Mouse (Mus musculus) lung, embryonic 14.5 days (tissue): ENCODE measurements around the gene Ethe1. TPM values are rescaled to one million over a fixed set of nuclear protein-coding genes. Genes with fewer than 3 reads are reported as not detected.

Experiments
- ATAC-seq: fragments of 200-750 bp; cut with Nextera tagmentation; 2 replicates; pipeline ENCODE4 v1.8.0; 2017; ENCODE audit warnings: mild to moderate bottlenecking, moderate TSS enrichment, moderate library complexity; ENCODE audit not compliant: insufficient read depth
- DNase-seq: peaks from one replicate; pipeline ENCODE4 v3.0.0-alpha.2; 2015
- H3K27ac ChIP-seq: fragments of 300-500 bp; sonication (generic); 2 replicates; pipeline ENCODE4 v1.5.1; 2014; ENCODE audit warnings: low read depth, mild to moderate bottlenecking, moderate library complexity
- H3K27me3 ChIP-seq: fragments of 300-500 bp; sonication (generic); 2 replicates; pipeline ENCODE4 v1.6.1; 2014; ENCODE audit warnings: low read length, control low read depth; ENCODE audit not compliant: insufficient read depth
- H3K36me3 ChIP-seq: fragments of 300-500 bp; sonication (generic); 2 replicates; pipeline ENCODE4 v1.6.1; 2014; ENCODE audit warnings: control low read depth; ENCODE audit not compliant: insufficient read depth
- H3K4me1 ChIP-seq: fragments of 300-500 bp; sonication (generic); 2 replicates; pipeline ENCODE4 v1.6.1; 2014; ENCODE audit warnings: antibody characterized with exemption, control low read depth; ENCODE audit not compliant: insufficient read depth
- H3K4me2 ChIP-seq: fragments of 300-500 bp; sonication (generic); 2 replicates; pipeline ENCODE4 v1.6.1; 2014; ENCODE audit warnings: mild to moderate bottlenecking
- H3K4me3 ChIP-seq: fragments of 300-500 bp; sonication (generic); 2 replicates; pipeline ENCODE4 v1.5.1; 2014; ENCODE audit warnings: low read depth, low read length
- H3K9ac ChIP-seq: fragments of 300-500 bp; sonication (generic); 2 replicates; pipeline ENCODE4 v1.6.1; 2014
- H3K9me3 ChIP-seq: fragments of 300-500 bp; sonication (generic); 2 replicates; pipeline ENCODE4 v1.6.1; 2016; ENCODE audit warnings: low read depth, low read length, control low read depth
- CTCF ChIP-seq: IDR thresholded peaks from 2 replicates; pipeline ENCODE4 v1.5.1; 2016; ENCODE audit warnings: antibody characterized with exemption, low read depth
- WGBS: fragments of 180-500 bp; shearing (Covaris S2); extraction: QIAGEN DNeasy Blood & Tissue Kit; methylation state at CpG from one replicate; pipeline ENCODE4 v1.1.7; 2014; 5-methylcytosine and 5-hydroxymethylcytosine counted together
- polyA plus RNA-seq: library from polyadenylated mRNA; unstranded; fragments of >200 nt; fragmentation: Nextera tagmentation; extraction: Ambion mirVana; gene quantifications from 2 replicates; pipeline ENCODE4 v1.2.1, GENCODE M21; 2014

Ethe1 gene
- 26.5 and 26.7 TPM in 2 replicates for polyA plus RNA-seq

DNA sequence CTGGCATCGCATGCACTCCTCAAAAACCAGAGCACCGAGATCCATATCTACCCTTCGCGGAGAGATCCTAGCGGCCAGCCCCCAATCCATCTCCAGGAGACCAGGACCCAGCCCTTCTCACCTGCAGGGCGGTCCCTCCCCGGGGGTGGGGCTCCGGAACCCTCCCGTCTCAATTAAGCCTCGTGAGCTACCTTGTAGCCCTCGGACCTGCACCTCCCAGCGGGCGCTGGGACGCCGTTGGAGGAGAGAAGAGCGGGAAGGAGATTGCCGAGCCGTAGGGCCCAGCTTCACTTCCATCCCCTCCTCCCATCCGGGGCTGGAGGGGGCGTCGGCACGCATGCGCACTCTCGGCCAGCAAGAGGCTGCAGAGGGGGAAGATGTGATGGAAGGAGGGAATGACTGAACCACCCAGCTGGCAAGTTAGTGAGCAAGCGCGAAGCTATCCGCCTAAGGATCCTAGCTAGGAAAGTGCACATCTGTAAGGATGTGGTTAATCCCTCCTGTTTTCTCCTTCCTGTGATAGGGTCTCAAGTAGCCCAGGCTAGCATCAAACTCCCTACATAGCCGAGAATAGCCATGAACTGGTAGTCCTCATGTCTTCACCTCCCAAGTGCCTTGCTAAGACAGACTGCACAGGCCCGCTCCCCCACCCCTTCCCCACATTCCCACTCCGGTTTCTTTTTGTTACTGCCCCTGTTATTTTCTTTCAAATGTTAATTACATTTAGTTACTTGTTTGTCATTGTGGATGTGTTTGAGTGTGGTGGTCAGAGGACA is at the start of gene Ethe1, which contains the start of gene Zfp575:
Gene Ethe1 (plus strand): TSS at position 214 of the 776 bp plus-strand sequence.
Gene Zfp575 (minus strand): TSS at position 312 of the 776 bp plus-strand sequence.
- H3K4me3 ChIP-seq: peak within 1 kb of the TSS; percentile 47
- peak; percentile 85 for DNase-seq
- peak; percentile 50 for ATAC-seq
- H3K36me3 ChIP-seq: no peaks in the 10 kb centered on the region
- peaks cover 4% of the 10 kb centered on the region; the same call in 1 of the 2 replicates for H3K4me1 ChIP-seq
- TF ChIP-seq CTCF: no peak
- peak within 1 kb of the TSS; percentile 60 for H3K9ac ChIP-seq
- WGBS: 7% methylated on average over 30 of the region's 30 CpGs
- no peaks in the 10 kb centered on the region; the same call in 1 of the 2 replicates for H3K9me3 ChIP-seq
- H3K4me2 ChIP-seq: peak within 1 kb of the TSS; percentile 82
- peak within 1 kb of the TSS; percentile 36; the same call in 1 of the 2 replicates for H3K27ac ChIP-seq
- H3K27me3 ChIP-seq: peaks cover 24% of the 10 kb centered on the region

DNA sequence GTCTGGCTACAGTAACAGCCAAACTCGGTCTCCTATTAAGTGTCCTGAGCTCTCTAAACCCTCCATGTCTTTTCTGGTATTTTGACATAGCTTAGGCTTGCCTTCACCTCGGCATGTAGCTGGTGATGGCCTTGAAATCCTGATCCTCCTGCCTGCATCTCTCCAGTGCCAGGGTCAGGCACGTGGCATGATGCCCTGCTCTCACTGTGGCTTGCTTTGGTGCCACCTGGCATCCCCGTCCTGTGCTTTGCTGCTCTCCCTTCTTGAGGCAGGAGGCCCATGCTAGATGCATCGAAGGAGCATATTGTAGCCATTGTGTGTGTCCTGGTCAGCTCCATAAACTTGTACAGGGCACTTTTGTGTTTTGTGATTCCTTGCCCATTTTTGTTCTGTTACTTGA is 49.8 kb upstream of the Ethe1 start:
- ATAC-seq: no peak
- Histone ChIP-seq H3K4me1 (no peaks in the 10 kb centered on the region), H3K4me3 (no peak overlapping the region), H3K27ac (no peak overlapping the region), H3K36me3 (peaks cover 33% of the 10 kb centered on the region), H3K9me3 (no peaks in the 10 kb centered on the region), H3K9ac (no peak overlapping the region), H3K27me3 (no peaks in the 10 kb centered on the region), H3K4me2 (no peak overlapping the region)
- WGBS: 73% methylated on average over 5 of the region's 5 CpGs
- DNase-seq: no peak
- TF ChIP-seq CTCF: no peak

DNA sequence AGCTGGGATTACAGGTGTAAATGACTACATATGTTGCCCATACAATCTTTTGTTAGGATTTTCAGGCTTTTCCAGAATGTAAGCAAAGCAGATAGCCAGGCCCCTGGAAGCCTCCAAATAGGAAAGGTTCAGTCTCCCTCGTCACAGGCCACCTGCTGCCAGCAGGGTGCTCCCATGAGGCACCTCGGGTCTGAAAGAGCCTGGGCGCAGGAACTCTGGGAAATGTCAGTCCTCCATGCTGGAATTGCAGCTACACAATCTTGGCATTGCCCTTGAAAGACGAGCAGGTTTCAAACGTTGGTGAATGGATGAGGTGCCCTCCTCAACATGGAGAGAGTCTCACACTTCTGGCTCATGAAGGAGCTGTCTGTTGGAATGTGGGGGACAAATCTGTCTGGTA is 49.2 kb upstream of the Ethe1 start:
- no peak overlapping the region for H3K4me2 ChIP-seq
- no peaks in the 10 kb centered on the region for H3K27me3 ChIP-seq
- DNase-seq: no peak
- H3K9ac ChIP-seq: no peak overlapping the region
- peaks cover 30% of the 10 kb centered on the region for H3K36me3 ChIP-seq
- H3K9me3 ChIP-seq: no peaks in the 10 kb centered on the region
- no peak for ATAC-seq
- WGBS: 43% methylated on average over 5 of the region's 5 CpGs
- no peaks in the 10 kb centered on the region for H3K4me1 ChIP-seq
- TF ChIP-seq CTCF: no peak
- no peak overlapping the region for H3K27ac ChIP-seq
- no peak overlapping the region for H3K4me3 ChIP-seq

GRCm38 (mm10) chr7:24538701-24539100 is 48.6 kb upstream of the Ethe1 start:
- Histone ChIP-seq H3K36me3 (peaks cover 24% of the 10 kb centered on the region), H3K4me1 (no peaks in the 10 kb centered on the region), H3K4me2 (no peak overlapping the region), H3K4me3 (no peak overlapping the region), H3K27me3 (no peaks in the 10 kb centered on the region), H3K9ac (no peak overlapping the region), H3K9me3 (no peaks in the 10 kb centered on the region), H3K27ac (no peak overlapping the region)
- DNase-seq (no peak), ATAC-seq (no peak)
- no peak for TF ChIP-seq CTCF
- 77% methylated on average over 5 of the region's 5 CpGs for WGBS

DNA sequence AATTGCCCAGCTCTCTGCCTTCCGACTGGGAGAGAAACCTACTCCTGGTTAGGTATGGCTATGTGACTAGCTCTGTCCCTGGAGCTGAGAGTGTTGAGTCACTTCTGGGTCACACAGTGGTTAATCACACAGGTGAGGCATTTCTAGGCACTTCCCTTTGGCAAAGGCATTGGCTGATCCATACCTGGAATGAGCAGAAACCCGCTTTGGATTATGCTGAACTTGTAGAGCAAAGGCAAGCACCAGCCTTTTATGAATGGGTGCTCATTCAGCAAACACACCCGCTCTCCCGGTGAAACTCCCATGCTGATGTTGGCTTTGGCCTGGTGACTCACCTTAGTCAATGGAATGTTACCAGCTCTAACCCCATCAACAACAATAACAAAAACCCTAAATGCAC is 47.7 kb upstream of the Ethe1 start:
- DNase-seq (no peak), ATAC-seq (no peak)
- Histone ChIP-seq H3K36me3 (peaks cover 17% of the 10 kb centered on the region), H3K27me3 (no peaks in the 10 kb centered on the region), H3K4me3 (no peak overlapping the region), H3K9ac (no peak overlapping the region), H3K4me1 (no peaks in the 10 kb centered on the region), H3K4me2 (no peak overlapping the region), H3K27ac (no peak overlapping the region), H3K9me3 (no peaks in the 10 kb centered on the region)
- TF ChIP-seq CTCF: no peak
- WGBS: 91% methylated on average over 4 of the region's 4 CpGs

DNA sequence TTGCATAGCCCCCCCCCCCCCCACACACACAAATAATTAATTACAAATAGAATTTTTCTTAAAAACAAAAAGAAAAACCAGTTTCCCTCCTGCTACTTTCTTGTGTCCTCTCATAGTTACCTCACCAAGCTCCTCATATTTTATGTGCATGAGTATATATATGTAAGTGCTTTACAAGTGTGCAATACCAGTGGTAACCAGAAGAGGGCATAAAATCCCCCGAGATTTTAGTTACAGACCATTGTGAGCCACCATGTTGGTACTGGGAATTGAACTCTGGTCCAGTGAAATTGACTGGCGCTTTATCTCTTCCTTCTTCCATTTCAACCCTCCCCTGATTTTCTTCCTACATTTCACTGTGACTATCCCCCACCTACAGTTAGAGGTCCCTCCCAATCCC is 42.8 kb upstream of the Ethe1 start:
- peak; percentile 19 for DNase-seq
- ATAC-seq: no peak
- WGBS: 79% methylated on average over 2 of the region's 2 CpGs
- H3K4me1 ChIP-seq: peaks cover 4% of the 10 kb centered on the region; the same call in 1 of the 2 replicates
- H3K4me3 ChIP-seq: no peak overlapping the region
- H3K27me3 ChIP-seq: no peaks in the 10 kb centered on the region
- H3K9me3 ChIP-seq: no peaks in the 10 kb centered on the region
- H3K9ac ChIP-seq: no peak overlapping the region
- peaks cover 11% of the 10 kb centered on the region for H3K36me3 ChIP-seq
- H3K27ac ChIP-seq: no peak overlapping the region
- H3K4me2 ChIP-seq: no peak overlapping the region
- peak; percentile 29 for TF ChIP-seq CTCF

DNA sequence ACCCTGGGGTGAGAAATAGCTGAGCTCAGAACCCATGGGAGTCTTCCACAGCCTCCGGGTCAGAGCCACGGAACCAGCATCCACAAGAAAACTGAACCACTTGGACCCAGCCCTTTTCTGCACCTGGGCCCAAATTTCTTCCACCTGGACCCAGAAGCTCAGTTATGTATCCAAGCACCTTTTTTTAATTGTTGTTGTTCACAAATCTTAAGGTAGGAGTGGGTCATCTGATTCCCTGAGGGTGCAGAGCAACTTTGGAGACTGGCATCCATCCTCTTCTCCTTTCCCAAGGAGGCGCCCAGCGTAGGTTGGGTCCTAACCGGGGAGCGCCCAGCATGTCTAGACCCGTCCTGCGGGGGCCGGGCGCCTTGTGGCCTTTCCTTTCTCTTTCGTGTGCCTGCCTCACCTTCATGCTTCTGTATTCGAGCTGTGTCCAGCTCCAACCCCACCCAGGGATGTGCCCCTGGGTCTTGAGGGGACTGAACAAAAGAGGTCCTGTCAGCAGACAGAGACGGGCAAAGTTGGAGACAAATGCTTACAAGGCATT is 41.2 kb upstream of the Ethe1 start, which contains the start of the genes Pinlyp and Xrcc1:
Gene Pinlyp (minus strand): TSS at position 51 of the 547 bp plus-strand sequence.
Gene Xrcc1 (plus strand): TSS at position 222 of the 547 bp plus-strand sequence.
- ATAC-seq (peak; percentile 1; the same call in 1 of the 2 replicates), DNase-seq (no peak)
- Histone ChIP-seq H3K36me3 (peaks cover 27% of the 10 kb centered on the region), H3K9me3 (no peaks in the 10 kb centered on the region), H3K27ac (peak within 1 kb of the TSS; percentile 67), H3K27me3 (no peaks in the 10 kb centered on the region), H3K9ac (peak within 1 kb of the TSS; percentile 71), H3K4me3 (peak within 1 kb of the TSS; percentile 66), H3K4me1 (peaks cover 4% of the 10 kb centered on the region; the same call in 1 of the 2 replicates), H3K4me2 (peak within 1 kb of the TSS; percentile 81)
- TF ChIP-seq CTCF: no peak
- WGBS: 35% methylated on average over 13 of the region's 13 CpGs
